Mouse (Mus musculus): Measurements from ENCODE around the gene Bloc1s5.

Bloc1s5 gene

DNA sequence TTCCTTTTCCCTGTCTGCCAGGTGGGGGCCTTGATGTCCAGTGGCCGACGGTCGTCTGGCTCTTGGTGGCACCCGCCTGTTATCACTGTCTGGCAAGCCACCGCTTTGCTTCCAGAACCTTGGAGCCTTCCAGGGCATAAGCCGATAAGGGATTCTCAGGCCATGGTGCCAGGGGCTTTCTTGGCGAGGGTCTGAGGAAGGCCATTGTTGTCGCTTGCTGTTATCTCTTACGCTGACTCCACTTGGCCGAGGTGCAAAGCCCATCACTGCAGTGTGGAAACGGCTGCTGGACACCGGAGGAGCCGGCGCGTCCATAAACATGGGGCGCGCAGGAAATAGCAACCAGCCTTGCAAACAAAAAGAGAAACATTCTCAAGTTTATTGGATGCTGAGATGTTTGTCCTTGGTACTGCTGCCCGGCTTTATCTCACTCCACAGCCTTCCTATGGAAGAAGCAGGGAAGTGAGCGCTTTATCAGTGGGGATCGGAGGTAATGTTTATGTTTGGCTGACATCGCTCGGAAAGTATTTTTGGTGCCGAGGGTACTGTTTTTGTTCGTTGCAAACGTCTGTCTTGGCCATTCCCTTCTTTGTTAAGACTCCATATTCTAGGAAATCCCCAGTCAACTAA is 54.8 kb downstream of the Bloc1s5 start:
- in situ Hi-C loops (cut with MboI, MseI) = loop anchor here (10.0 kb wide), 1 partner anchor 245 kb away; no protein-coding TSS in a partner anchor

DNA sequence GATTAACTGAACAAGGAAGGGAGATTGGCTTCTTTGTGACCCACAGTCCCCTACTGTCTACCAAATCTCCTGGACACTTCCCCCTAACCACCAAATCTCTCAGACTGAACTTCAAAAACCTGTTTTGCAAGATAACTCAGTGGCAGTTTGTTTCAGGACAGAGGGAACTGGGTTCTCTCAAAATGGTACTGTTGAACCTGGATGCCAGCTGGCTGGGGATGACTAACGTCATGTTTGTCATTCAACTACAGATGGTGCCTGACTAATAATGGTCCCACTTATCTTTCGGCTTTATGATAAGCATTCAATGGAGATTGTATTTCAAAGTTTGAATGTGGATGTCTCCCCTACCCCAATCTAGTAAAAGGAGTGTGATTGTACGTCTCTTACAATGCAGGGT is 60.2 kb downstream of the Bloc1s5 start:
- in situ Hi-C loops (cut with MboI, MseI) = no loop called here

DNA sequence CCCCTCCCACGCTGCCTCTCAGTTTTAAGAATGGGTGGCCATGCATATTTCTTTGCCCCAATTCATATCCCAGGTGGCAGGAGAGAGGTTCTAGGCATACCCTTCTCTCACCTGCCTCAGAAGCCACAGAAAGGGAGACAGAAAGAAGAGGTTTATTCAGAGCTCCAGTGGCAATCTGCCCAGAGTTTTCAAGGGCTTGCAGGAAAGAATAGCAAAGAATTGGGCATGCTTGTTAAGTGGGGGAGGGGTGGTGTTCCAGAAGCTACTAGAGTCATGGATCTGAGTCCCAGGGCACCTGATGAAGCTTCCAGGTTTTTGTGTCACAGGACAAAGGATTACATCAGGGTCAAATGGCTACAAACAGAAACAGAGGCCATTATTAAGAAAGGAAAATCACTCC is 61.6 kb downstream of the Bloc1s5 start:
- in situ Hi-C loops (cut with MboI, MseI) = no loop called here

DNA sequence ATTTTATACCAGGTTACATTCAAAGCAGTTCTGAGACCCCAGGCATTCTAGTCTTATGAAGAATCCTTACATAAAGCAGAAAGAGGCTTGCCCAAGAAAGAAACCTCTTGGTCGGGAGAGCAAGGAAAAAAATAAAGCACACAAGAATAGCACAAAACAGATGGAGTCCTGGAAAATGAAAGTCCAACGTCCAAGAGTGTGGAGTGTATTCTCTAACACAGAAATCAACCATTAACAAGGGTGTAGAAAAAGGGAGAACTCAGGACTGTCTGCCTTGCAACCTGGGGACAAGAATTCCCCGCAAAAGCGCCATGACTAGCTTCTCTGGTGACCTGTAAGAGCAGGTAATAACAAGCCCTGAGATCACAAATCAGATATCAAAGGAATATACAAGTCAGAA is 69.7 kb downstream of the Bloc1s5 start:
- in situ Hi-C loops (cut with MboI, MseI) = no loop called here

- in situ Hi-C loops (cut with MboI, MseI) = no loop called here
Measured at GRCm38 (mm10) chr13:38554611-38555010, 80.3 kb downstream of the Bloc1s5 start.

DNA sequence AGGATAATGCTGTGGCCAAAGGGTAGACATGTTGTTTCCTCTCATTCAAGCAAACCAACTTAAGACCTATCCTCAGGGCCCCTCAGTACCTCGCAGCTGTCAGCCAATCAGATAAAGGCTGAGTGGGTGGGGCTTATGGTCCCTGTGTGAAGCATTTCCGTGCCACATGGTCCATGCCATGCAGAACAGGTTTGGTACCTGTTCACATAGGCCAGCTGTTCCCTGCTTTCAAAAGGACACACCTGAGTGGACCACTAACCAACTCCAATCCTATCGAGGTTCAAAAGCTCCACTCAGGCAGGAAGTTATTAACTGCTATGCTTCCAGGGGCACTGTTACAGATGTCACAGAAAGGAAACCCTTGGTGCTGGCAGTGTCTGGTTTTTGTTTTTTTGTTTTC is 80.7 kb downstream of the Bloc1s5 start:
- in situ Hi-C loops (cut with MboI, MseI) = no loop called here

DNA sequence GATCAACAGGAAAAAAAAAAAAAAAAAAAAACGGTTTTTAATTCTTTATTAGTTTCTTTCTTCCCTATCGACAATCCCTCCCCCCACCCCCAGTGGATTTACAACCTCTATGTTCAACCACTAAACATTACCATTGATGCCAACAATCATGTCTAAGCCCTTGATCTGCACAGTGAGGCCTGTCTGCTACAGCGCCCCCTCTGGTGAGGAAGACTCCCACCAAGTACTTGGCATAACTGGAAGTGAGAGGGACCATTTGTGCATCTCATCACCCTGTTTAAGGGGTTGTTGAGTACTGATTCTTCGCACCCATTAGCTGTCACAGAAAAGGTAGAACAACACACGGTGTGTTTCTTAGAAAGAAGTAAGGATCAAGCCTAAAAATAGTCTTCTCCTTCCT is 86.2 kb downstream of the Bloc1s5 start:
- in situ Hi-C loops (cut with MboI, MseI) = no loop called here

DNA sequence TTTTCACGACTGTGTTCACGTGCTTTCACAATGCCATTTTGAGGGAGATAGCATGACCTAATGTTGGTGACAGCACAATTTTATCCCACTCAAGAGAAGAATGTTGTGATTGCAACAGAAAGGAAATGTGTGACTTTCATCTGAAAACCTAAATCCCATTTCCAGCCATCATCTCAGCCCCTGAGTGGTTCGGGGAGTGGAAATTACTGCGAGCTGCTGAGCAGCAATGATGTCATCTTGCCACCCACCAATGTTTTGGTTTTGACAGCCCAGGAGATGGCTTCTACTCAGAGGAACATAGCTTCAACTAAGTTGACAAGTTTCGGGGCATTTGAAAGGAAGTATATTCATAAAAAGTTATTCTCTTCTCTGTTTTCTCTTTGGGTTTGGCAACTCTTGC is 87.2 kb downstream of the Bloc1s5 start:
- in situ Hi-C loops (cut with MboI, MseI) = no loop called here

GRCm38 (mm10) chr13:38546754-38547153 is 88.2 kb downstream of the Bloc1s5 start:
- in situ Hi-C loops (cut with MboI, MseI) = no loop called here

DNA sequence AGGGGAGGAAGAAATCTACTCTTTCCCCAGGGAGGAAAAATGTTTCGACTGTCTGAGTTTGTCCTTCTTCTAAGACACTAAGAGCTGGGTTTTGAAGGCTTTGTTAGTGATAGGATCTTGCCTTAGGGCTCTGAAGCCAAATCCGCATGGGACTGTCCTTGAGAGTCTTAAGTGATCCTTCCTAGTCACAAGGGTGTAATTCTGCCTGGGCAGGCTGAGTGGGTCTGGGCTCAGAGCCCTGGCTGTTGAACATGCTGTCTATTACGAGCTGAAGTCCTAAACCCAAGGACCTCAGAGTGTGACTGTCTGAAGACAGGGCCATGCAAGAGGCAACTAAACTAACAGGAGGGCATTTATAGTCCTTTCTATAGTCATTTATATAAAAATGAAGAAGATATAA is 89.4 kb downstream of the Bloc1s5 start:
- in situ Hi-C loops (cut with MboI, MseI) = no loop called here

- in situ Hi-C loops (cut with MboI, MseI) = no loop called here
Measured at GRCm38 (mm10) chr13:38544769-38545445, 90.0 kb downstream of the Bloc1s5 start.

GRCm38 (mm10) chr13:38543455-38544125 is 91.3 kb downstream of the Bloc1s5 start:
- in situ Hi-C loops (cut with MboI, MseI) = no loop called here

Data from T-helper 2 cell (primary cell).